Mouse (Mus musculus) cortical plate, adult 2 months (tissue): Measurements from ENCODE around the gene Camkmt.

Experiments
- CTCF ChIP-seq: fragments of 200-500 bp; IDR thresholded peaks from 2 replicates; pipeline ENCODE4 v1.5.1; 2011; ENCODE audit warnings: mild to moderate bottlenecking, control low read depth, low read length; ENCODE audit not compliant: insufficient read depth; ENCODE audit errors: extremely low read depth
- POLR2A ChIP-seq: fragments of 200-500 bp; IDR thresholded peaks from 2 replicates; pipeline ENCODE4 v1.6.1; 2011; ENCODE audit warnings: mild to moderate bottlenecking, low read length, control low read depth; ENCODE audit not compliant: insufficient read depth; ENCODE audit errors: extremely low read depth

DNA sequence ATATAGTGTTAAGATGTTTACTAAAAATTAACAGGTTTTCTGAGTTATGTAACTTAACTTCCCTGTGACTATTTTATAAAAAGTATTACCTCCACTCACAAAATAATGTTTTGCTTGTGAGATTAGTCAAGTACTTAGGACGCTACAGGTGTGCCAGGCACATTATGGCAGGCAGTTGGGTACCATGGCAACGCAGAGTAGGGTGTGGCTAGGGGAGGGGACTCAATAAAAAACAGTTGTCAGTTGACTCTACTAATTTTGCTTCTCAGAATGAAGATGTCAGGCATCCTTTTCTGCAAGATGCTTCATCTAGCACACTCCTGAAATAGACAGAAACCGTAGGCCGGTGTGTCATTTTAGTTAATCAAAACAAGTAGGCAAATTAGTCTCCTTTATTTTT, 310.4 kb downstream of the Camkmt start:
- TF ChIP-seq CTCF, result no peak
- TF ChIP-seq POLR2A, result no peak
